Mouse (Mus musculus) left cerebral cortex, postnatal 36 days (tissue): Measurements from ENCODE around the gene Man1a2. TPM values are rescaled to one million over a fixed set of nuclear protein-coding genes. Genes with fewer than 3 reads are reported as not detected.

ENCODE experiments used
- DNase-seq, 2 experiments: peaks; one replicate each; pipeline ENCODE4 v3.0.0; 2021 to 2022; ENCODE audit warnings: low spot score in 2 of 2, mixed read lengths in 1 of 2
- intact Hi-C: fragments of 180-260 bp; cut with DNase I; formaldehyde crosslinking; loops from one replicate; pipeline ENCODE4 v1.15.1; 2025
- total RNA-seq, 2 experiments: library from RNA; stranded (reverse); gene quantifications; 2 replicates each; pipeline ENCODE4 v1.2.3; 2021

Gene Man1a2
- total RNA-seq, 2 experiments from 2014 or later = 170 to 172 TPM

- DNase-seq = no peak
- intact Hi-C loops = no loop called here
These were observed 102.5 kb downstream of the Man1a2 start for GRCm38 (mm10) chr3:100582721-100583355.

DNA sequence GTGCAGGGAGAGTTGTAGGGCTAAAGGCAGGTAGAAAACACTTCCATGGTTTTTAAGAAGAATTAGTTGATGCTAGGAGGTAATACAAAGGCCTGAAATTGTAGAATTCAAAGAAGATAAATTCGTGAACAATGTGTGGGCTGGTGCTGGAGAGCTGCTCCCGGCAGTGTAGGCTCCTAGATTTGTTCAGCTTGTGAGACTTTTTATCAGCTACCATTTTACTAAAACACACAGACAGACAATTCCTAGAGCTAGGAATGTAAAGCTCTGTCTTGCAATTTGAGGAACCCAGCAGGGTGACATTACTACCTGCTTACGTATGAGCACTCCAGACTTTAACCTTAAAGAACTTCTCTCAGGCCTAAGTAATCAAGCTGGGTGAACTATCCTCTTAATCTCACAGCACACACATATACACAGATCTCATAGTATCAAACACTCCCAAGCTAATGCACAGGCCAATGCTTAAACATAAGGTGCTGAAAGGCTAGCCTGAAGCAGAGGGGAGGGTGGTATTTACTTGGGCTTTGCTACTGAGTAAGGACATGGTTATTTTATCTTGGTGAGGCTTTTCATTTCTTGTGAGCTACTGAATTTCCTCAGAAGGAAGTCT lies 112.6 kb downstream of the Man1a2 start:
- DNase-seq = no peak
- intact Hi-C loops = loop anchor here (5.0 to 10.0 kb wide), 2 partner anchors 112 to 150 kb away; partner anchors contain the start of gene Man1a2

DNA sequence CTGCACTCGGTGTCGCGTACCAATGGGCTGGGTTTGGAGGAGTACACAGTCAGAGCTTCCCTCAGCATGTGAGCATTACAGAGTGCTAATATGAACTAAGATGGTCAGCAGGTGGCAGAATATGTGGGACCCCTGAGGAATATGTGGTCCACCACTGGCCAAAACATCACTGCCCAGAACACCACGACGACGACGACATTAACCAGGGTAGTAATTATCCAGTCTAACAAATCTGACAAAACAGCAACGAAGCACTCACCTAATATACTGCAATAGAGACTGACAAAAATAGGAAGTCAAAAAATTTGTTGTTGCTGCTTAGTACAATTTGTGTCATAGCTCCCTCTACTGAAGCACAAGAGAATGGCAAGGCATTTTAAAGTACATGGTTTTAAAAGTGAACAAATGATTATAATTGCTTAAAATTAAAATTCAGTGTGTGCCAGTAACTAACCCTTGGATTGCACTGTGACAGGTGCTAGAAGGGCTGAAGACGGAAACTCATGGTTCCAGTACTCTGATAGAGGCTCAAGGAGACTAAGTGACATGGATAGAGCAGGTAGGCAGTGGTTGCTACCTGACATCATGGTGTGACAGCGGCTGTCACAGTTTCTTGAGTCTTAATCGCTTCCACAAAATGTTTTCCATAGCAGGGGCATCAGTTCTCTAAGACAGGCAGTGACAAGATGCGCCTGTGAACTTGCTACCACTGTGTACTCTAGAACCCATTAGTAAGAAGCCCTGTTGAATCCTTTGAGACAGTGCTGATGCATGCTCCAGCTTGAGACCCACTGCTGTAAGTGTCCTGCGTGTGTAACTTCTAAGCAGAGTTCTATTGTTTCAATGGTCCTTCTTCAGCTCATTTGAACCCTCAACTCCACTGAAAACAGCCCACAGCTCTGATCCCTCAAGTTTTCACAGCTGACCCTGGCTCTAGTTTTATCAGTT lies 116.6 kb downstream of the Man1a2 start:
- DNase-seq = no peak
- intact Hi-C loops = loop anchor here (5.0 kb wide), 1 partner anchor 381 kb away; no protein-coding TSS in a partner anchor

GRCm38 (mm10) chr3:100563565-100563964 lies 121.7 kb downstream of the Man1a2 start:
- intact Hi-C loops = no loop called here
- DNase-seq = no peak

DNA sequence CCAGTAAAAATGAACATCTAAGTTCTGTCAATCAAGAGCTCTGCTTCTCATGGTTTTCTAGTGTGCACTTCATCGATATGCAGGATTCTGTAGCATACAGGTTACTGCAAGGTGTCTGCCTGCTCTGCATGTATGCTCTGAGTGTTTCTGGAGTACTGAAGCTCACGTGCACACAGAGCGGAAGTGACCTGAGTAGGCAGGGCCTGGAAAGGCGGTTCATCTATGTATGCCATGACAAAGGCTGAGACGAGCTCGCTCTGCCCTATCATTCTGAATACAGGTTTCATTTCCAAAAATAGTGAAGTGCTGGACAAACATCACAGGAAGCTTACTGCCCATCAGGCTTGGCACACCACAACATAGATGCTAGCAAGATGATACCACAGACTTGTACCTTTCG lies 122.8 kb downstream of the Man1a2 start:
- intact Hi-C loops = no loop called here
- DNase-seq = no peak

DNA sequence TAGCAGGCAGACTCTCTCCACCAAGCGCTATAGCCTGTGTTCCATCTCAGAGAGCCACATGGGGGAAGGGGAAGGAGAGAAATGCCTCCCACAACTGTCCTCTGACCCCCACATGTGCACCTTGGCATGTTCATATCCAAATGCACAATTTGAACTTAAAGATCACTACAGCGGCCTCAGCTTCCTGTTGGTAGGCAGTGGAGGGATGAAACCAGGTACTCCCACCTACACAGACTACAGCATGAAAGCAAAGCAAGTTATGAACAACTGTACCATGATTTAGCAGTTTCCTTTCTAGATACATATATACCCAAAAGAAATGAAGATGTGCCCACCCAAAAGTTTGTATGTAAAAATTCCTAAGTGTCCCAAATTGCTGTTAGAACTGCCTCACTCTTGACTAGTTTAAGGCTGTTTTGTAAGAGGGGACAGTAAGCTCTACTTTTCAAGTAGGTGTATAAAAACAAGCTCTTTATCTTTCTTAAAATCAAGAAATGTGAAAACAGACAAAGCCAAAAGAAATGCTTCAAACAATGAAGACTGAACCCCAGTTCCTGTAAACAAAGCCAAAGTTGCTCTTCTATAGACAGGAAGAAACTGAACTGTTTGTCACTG lies 123.6 kb downstream of the Man1a2 start:
- no peak for DNase-seq
- intact Hi-C loops = no loop called here

DNA sequence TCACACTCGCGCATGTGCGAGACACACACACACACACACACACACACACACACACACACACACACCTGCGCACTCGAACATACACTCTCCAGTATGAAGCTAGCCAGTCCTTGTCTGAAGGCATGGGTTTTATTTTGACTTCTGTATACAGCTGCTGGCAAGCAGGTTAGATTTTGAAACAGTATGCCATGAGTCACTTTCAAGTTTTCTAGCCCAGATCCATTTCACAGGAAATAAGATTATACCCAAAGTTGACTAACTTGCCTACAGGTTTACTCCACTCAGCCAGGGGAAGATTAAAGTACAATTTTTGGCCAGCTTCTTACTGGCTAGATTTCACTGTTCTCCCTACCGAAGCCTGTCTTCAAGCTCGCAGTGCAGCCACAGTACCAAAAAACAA lies 125.9 kb downstream of the Man1a2 start:
- intact Hi-C loops = no loop called here
- DNase-seq = no peak

GRCm38 (mm10) chr3:100558211-100558708 lies 127.0 kb downstream of the Man1a2 start:
- intact Hi-C loops = no loop called here
- no peak for DNase-seq

- intact Hi-C loops = loop anchor here (5.0 kb wide), 2 partner anchors 133 to 198 kb away; no protein-coding TSS in a partner anchor
- DNase-seq = no peak
These were observed 130.5 kb downstream of the Man1a2 start for GRCm38 (mm10) chr3:100554843-100555242.

GRCm38 (mm10) chr3:100552171-100552570 lies 133.1 kb downstream of the Man1a2 start:
- intact Hi-C loops = loop anchor here (5.0 kb wide), 2 partner anchors 130 to 195 kb away; no protein-coding TSS in a partner anchor

GRCm38 (mm10) chr3:100547913-100548292 lies 137.4 kb downstream of the Man1a2 start:
- DNase-seq = no peak
- intact Hi-C loops = no loop called here

More at GRCm38 (mm10) chr3:100552171-100552570, 133.1 kb downstream of the Man1a2 start:
- no peak for DNase-seq

- intact Hi-C loops = no loop called here
- no peak for DNase-seq
These were observed 138.0 kb downstream of the Man1a2 start for GRCm38 (mm10) chr3:100547162-100547912.

DNA sequence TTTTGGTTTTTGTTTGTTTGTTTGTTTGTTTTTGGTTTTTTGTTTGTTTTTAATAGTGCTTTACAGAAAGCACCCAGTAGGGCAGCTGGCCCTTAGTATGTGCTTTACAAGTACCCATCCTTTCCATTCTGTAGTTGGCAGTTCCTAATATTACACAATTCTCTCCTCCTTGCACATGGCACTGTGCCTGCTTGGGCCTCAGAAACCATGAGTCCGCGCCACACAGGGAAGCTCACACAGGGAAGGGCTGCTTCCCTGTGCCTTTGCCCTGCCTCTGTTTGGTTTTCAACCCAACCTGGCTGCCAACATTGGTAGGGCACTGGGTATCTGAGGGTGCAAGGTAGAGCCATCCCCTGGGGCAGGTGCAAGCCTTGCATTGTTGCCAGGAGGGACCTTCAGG lies 148.6 kb downstream of the Man1a2 start:
- no peak for DNase-seq
- intact Hi-C loops = no loop called here

- no peak for DNase-seq
- intact Hi-C loops = no loop called here
These were observed 149.4 kb downstream of the Man1a2 start for GRCm38 (mm10) chr3:100535902-100536301.

DNA sequence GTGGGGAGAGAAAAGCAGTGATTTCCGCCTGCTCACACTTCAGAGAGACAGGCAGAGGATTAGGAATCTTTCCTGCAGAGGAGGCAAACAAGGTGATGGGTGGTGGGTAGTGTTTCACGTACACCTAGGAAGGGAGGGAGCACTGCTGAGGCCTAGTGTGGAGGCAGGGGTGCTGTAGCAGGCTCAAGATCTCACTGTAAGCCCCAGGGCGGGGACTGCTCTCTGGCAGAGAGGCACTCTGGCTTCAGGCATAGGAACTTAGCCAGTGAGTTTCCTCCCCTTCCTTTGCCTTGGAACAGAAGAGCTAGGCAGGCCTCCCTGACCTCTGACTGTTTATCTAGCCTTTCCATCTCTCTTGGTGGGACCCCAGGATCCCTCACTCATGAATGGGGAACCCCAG lies 150.0 kb downstream of the Man1a2 start:
- no peak for DNase-seq
- intact Hi-C loops = no loop called here

DNA sequence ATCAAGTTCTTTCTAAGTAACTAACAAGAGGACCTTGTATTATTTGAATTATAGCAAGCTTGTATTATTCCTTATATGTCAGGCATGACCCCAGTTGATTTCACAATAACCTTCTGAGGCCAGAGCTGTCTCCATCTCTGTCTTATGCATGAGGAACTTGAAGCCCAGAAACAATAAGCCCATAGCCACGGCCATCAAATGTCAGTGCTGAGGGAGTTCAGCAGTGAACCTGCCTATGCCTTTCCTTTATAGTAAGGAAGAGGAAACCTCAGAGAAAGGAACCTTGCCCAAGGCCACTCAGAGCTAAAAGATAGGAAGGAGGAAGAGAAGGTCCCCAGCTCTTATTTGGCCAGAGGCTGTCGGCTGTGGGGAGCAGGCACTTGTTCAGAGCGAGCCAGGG lies 150.9 kb downstream of the Man1a2 start:
- intact Hi-C loops = no loop called here

GRCm38 (mm10) chr3:100533429-100533828 lies 151.9 kb downstream of the Man1a2 start:
- intact Hi-C loops = no loop called here
- DNase-seq = no peak

More for the DNA sequence above, 150.9 kb downstream of the Man1a2 start:
- DNase-seq = no peak

- DNase-seq = no peak
- intact Hi-C loops = no loop called here
These were observed 154.4 kb downstream of the Man1a2 start for GRCm38 (mm10) chr3:100530919-100531318.

- intact Hi-C loops = no loop called here
- no peak for DNase-seq
These were observed 155.0 kb downstream of the Man1a2 start for GRCm38 (mm10) chr3:100530244-100530788.
